Mouse (Mus musculus): ENCODE measurements around the gene Gcgr. TPM values are rescaled to one million over a fixed set of nuclear protein-coding genes. Genes with fewer than 3 reads are reported as not detected.

Gene Gcgr
- polyA plus RNA-seq, 1 experiment from 2014 or later = 2.5 TPM

DNA sequence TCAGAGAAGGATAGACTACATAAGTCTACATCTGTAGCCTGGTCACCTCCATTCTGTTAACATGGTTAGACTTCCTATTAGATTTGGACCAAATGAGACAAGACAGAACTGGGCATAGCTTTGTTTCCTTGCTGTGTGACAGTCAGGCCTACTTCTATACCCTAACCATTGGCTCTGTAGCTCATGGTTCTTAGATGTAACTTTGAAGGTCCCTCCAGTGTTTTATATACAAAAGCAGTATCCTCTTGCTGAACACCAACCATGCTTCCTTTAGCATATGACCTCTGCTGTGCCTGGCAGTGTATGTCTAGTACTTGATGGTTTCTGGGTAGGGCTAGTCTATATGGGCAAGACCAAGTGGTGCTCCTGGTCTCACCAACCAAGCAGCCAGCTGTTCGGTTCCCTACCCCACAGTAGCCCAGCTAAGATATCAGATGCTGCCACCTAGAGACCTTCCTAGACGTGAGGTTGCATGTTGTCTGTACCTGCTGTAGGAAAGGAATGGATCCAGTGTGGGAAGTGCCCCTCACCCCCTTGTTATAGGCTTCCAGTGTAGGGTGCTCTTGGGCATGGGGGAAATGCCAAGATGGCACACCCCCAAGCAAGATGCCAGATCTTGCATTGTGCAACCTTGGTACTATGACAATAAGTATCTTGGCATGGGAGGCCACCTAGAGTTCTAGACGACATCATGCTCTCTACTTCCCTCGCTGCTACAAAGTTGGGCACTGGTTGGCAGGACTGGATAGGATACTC is 40.0 kb upstream of the Gcgr start:
- Histone ChIP-seq H3K36me3 (ENCODE audit: control insufficient read depth, insufficient read depth, low read length) (peaks cover 59% of the 10 kb centered on the region), H3K27me3 (ENCODE audit: control insufficient read depth, insufficient read depth, low read length) (no peaks in the 10 kb centered on the region), H3K27ac (replicated peaks in 1 of 2; ENCODE audit: control insufficient read depth in 1 of 2, insufficient read depth in 1 of 2, low read depth in 2 of 2, low read length in 2 of 2) (0 out of 4 replicates have a peak overlapping the region, but pooled peaks of 1 of the 2 experiments have one; percentile 80), H3K9me3 (ENCODE audit: control insufficient read depth, low read length) (no peaks in the 10 kb centered on the region), H3K4me2 (ENCODE audit: low read length) (peak overlapping the region; percentile 88; the same call in 1 of the 2 replicates), H3K9ac (ENCODE audit: low read length) (peak overlapping the region; percentile 90), H3K4me3 (ENCODE audit: control insufficient read depth in 1 of 2, insufficient read depth in 1 of 2, low read depth in 1 of 2, low read length in 2 of 2) (no peak overlapping the region), H3K4me1 (ENCODE audit: control insufficient read depth in 2 of 2, insufficient read depth in 2 of 2, low read length in 2 of 2) (peaks cover 21 to 31% of the 10 kb centered on the region in 2 experiments)
- WGBS = 35% methylated on average over 4 of the region's 4 CpGs
- no peak for ATAC-seq (ENCODE audit: insufficient number of reproducible peaks, insufficient read depth, low FRiP score, low read depth)

DNA sequence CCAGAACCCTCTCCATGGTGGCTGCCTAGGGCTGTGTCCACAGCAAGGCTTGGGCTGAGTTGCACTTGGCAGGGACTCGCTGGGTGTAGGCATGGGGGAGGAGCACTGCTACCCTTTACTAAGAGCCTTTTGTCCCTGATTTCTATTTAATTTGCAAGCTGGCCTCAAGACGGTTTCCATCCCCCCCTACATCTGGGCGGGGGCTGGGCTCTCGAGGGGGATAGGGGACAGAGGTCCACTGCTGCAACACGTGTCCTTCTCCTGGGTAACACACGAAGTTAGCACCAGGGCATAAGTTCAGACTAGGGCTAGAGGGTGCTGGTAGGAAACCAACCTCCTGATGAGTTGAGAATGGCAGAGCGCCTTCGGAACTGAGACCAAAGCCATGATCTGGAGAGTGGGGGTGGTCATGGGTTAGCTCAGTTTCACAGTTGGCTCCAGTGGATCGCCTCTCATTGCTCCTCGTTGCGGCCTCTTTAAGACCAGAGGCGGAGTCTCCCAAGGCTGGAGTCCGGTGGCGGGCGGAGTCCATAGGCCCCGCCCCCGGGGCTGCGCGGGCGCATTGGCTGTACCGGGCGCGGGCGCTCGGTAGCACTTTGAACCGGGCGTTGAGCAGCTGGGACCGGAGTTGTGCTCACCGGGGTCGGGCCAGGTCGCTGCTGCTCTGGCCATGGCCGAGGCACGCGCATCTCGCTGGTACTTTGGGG is 39.0 kb upstream of the Gcgr start, which contains the start of gene Slc25a10:
Gene Slc25a10, plus strand, starts transcription at position 524 of the 707 bp plus-strand sequence.
- Histone ChIP-seq H3K4me3 (ENCODE audit: control insufficient read depth in 1 of 2, insufficient read depth in 1 of 2, low read depth in 1 of 2, low read length in 2 of 2) (peak within 1 kb of the TSS; percentile 90 to 93), H3K36me3 (ENCODE audit: control insufficient read depth, insufficient read depth, low read length) (peaks cover 59% of the 10 kb centered on the region), H3K9ac (ENCODE audit: low read length) (peak within 1 kb of the TSS; percentile 90), H3K4me1 (ENCODE audit: control insufficient read depth in 2 of 2, insufficient read depth in 2 of 2, low read length in 2 of 2) (peaks cover 17 to 25% of the 10 kb centered on the region in 2 experiments), H3K27ac (replicated peaks in 1 of 2; ENCODE audit: control insufficient read depth in 1 of 2, insufficient read depth in 1 of 2, low read depth in 2 of 2, low read length in 2 of 2) (peak within 1 kb of the TSS; percentile 77 to 80), H3K9me3 (ENCODE audit: control insufficient read depth, low read length) (no peaks in the 10 kb centered on the region), H3K27me3 (ENCODE audit: control insufficient read depth, insufficient read depth, low read length) (no peaks in the 10 kb centered on the region), H3K4me2 (ENCODE audit: low read length) (peak within 1 kb of the TSS; percentile 88)
- ATAC-seq (ENCODE audit: insufficient number of reproducible peaks, insufficient read depth, low FRiP score, low read depth) = peak; percentile 78
- WGBS = 1% methylated on average over 32 of the region's 35 CpGs

- Histone ChIP-seq H3K4me2 (ENCODE audit: low read length) (peak overlapping the region; percentile 88), H3K9me3 (ENCODE audit: control insufficient read depth, low read length) (no peaks in the 10 kb centered on the region), H3K4me1 (ENCODE audit: control insufficient read depth in 2 of 2, insufficient read depth in 2 of 2, low read length in 2 of 2) (peaks cover 17 to 25% of the 10 kb centered on the region in 2 experiments), H3K27me3 (ENCODE audit: control insufficient read depth, insufficient read depth, low read length) (no peaks in the 10 kb centered on the region), H3K27ac (replicated peaks in 1 of 2; ENCODE audit: control insufficient read depth in 1 of 2, insufficient read depth in 1 of 2, low read depth in 2 of 2, low read length in 2 of 2) (peak overlapping the region; percentile 77 to 80), H3K36me3 (ENCODE audit: control insufficient read depth, insufficient read depth, low read length) (peaks cover 59% of the 10 kb centered on the region), H3K4me3 (ENCODE audit: control insufficient read depth in 1 of 2, insufficient read depth in 1 of 2, low read depth in 1 of 2, low read length in 2 of 2) (peak overlapping the region; percentile 90 to 93), H3K9ac (ENCODE audit: low read length) (peak overlapping the region; percentile 90)
- WGBS = under 1% methylated on average over 48 of the region's 48 CpGs
- ATAC-seq (ENCODE audit: insufficient number of reproducible peaks, insufficient read depth, low FRiP score, low read depth) = peak; percentile 64
Measured at GRCm38 (mm10) chr11:120492024-120492877, 38.2 kb upstream of the Gcgr start.

DNA sequence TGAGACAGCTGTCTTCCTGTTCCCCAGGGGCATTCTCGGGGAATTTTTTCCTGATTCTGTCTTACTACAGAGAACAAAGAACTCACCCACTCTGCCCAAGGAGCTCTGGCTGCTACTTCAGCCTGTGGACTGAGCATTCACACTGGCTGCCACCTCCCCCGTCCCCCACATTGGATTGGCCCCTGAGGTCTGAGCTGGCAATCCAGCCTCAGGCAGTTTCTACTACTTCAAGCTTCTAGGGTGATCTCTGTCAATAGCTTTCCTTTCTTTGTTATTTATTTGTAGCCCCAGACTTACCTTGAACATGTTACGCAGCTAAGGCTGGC is 37.7 kb upstream of the Gcgr start:
- no peaks in the 10 kb centered on the region for H3K9me3 ChIP-seq (ENCODE audit: control insufficient read depth, low read length)
- H3K36me3 ChIP-seq (ENCODE audit: control insufficient read depth, insufficient read depth, low read length) = peaks cover 59% of the 10 kb centered on the region
- H3K27me3 ChIP-seq (ENCODE audit: control insufficient read depth, insufficient read depth, low read length) = no peaks in the 10 kb centered on the region
- ATAC-seq (ENCODE audit: insufficient number of reproducible peaks, insufficient read depth, low FRiP score, low read depth) = no peak
- peak overlapping the region; percentile 90 for H3K9ac ChIP-seq (ENCODE audit: low read length)
- WGBS = 21% methylated on average over 3 of the region's 3 CpGs
- peak overlapping the region; percentile 88 for H3K4me2 ChIP-seq (ENCODE audit: low read length)
- H3K4me1 ChIP-seq (ENCODE audit: control insufficient read depth in 2 of 2, insufficient read depth in 2 of 2, low read length in 2 of 2) = peaks cover 17 to 25% of the 10 kb centered on the region in 2 experiments
- H3K4me3 ChIP-seq (ENCODE audit: control insufficient read depth in 1 of 2, insufficient read depth in 1 of 2, low read depth in 1 of 2, low read length in 2 of 2) = peak overlapping the region; percentile 90 to 93
- H3K27ac ChIP-seq (replicated peaks in 1 of 2; ENCODE audit: control insufficient read depth in 1 of 2, insufficient read depth in 1 of 2, low read depth in 2 of 2, low read length in 2 of 2) = peak overlapping the region; percentile 77 to 80

GRCm38 (mm10) chr11:120493351-120493750 is 37.1 kb upstream of the Gcgr start:
- H3K4me3 ChIP-seq (ENCODE audit: control insufficient read depth in 1 of 2, insufficient read depth in 1 of 2, low read depth in 1 of 2, low read length in 2 of 2) = peak overlapping the region in 1 of 2 experiments; percentile 93; a peak in 2 of 4 replicates
- peak overlapping the region; percentile 77 to 80 for H3K27ac ChIP-seq (replicated peaks in 1 of 2; ENCODE audit: control insufficient read depth in 1 of 2, insufficient read depth in 1 of 2, low read depth in 2 of 2, low read length in 2 of 2)
- peak overlapping the region; percentile 90 for H3K9ac ChIP-seq (ENCODE audit: low read length)
- no peaks in the 10 kb centered on the region for H3K27me3 ChIP-seq (ENCODE audit: control insufficient read depth, insufficient read depth, low read length)
- no peaks in the 10 kb centered on the region for H3K9me3 ChIP-seq (ENCODE audit: control insufficient read depth, low read length)
- peak overlapping the region; percentile 88 for H3K4me2 ChIP-seq (ENCODE audit: low read length)
- 57% methylated on average over 3 of the region's 3 CpGs for WGBS
- H3K4me1 ChIP-seq (ENCODE audit: control insufficient read depth in 2 of 2, insufficient read depth in 2 of 2, low read length in 2 of 2) = peaks cover 17 to 25% of the 10 kb centered on the region in 2 experiments
- peaks cover 59% of the 10 kb centered on the region for H3K36me3 ChIP-seq (ENCODE audit: control insufficient read depth, insufficient read depth, low read length)
- no peak for ATAC-seq (ENCODE audit: insufficient number of reproducible peaks, insufficient read depth, low FRiP score, low read depth)

GRCm38 (mm10) chr11:120493911-120494310 is 36.6 kb upstream of the Gcgr start:
- H3K36me3 ChIP-seq (ENCODE audit: control insufficient read depth, insufficient read depth, low read length) = peaks cover 59% of the 10 kb centered on the region
- ATAC-seq (ENCODE audit: insufficient number of reproducible peaks, insufficient read depth, low FRiP score, low read depth) = no peak
- no peak overlapping the region for H3K4me3 ChIP-seq (ENCODE audit: control insufficient read depth in 1 of 2, insufficient read depth in 1 of 2, low read depth in 1 of 2, low read length in 2 of 2)
- no peak overlapping the region; the same call in 1 of the 2 replicates for H3K9ac ChIP-seq (ENCODE audit: low read length)
- H3K27me3 ChIP-seq (ENCODE audit: control insufficient read depth, insufficient read depth, low read length) = no peaks in the 10 kb centered on the region
- no peaks in the 10 kb centered on the region for H3K9me3 ChIP-seq (ENCODE audit: control insufficient read depth, low read length)
- WGBS = 82% methylated on average over 3 of the region's 3 CpGs
- no peak overlapping the region; the same call in 1 of the 2 replicates for H3K4me2 ChIP-seq (ENCODE audit: low read length)
- peaks cover 17 to 25% of the 10 kb centered on the region in 2 experiments for H3K4me1 ChIP-seq (ENCODE audit: control insufficient read depth in 2 of 2, insufficient read depth in 2 of 2, low read length in 2 of 2)
- no peak overlapping the region for H3K27ac ChIP-seq (replicated peaks in 1 of 2; ENCODE audit: control insufficient read depth in 1 of 2, insufficient read depth in 1 of 2, low read depth in 2 of 2, low read length in 2 of 2)

GRCm38 (mm10) chr11:120497436-120497835 is 33.1 kb upstream of the Gcgr start:
- no peak overlapping the region for H3K4me3 ChIP-seq (ENCODE audit: control insufficient read depth in 1 of 2, insufficient read depth in 1 of 2, low read depth in 1 of 2, low read length in 2 of 2)
- no peaks in the 10 kb centered on the region for H3K9me3 ChIP-seq (ENCODE audit: control insufficient read depth, low read length)
- no peak overlapping the region for H3K4me2 ChIP-seq (ENCODE audit: low read length)
- H3K27me3 ChIP-seq (ENCODE audit: control insufficient read depth, insufficient read depth, low read length) = no peaks in the 10 kb centered on the region
- WGBS = 89% methylated on average over 3 of the region's 3 CpGs
- no peak overlapping the region for H3K27ac ChIP-seq (replicated peaks in 1 of 2; ENCODE audit: control insufficient read depth in 1 of 2, insufficient read depth in 1 of 2, low read depth in 2 of 2, low read length in 2 of 2)
- peaks cover 47% of the 10 kb centered on the region for H3K36me3 ChIP-seq (ENCODE audit: control insufficient read depth, insufficient read depth, low read length)
- peaks cover 6 to 17% of the 10 kb centered on the region in 2 experiments for H3K4me1 ChIP-seq (ENCODE audit: control insufficient read depth in 2 of 2, insufficient read depth in 2 of 2, low read length in 2 of 2)
- H3K9ac ChIP-seq (ENCODE audit: low read length) = no peak overlapping the region
- no peak for ATAC-seq (ENCODE audit: insufficient number of reproducible peaks, insufficient read depth, low FRiP score, low read depth)
